Mouse (Mus musculus): ENCODE measurements around the gene Mrgprd. TPM values are rescaled to one million over a fixed set of nuclear protein-coding genes. Genes with fewer than 3 reads are reported as not detected.

The Mrgprd gene
- total RNA-seq, 2 experiments from 2014 or later, result not detected

GRCm38 (mm10) chr7:145337889-145338288 is 23.3 kb downstream of the Mrgprd start:
- no peak for DNase-seq
- intact Hi-C loops (cut with DNase I), result no loop called here

- intact Hi-C loops (cut with DNase I), result no loop called here
- peak in 1 of 2 experiments; percentile 8 for DNase-seq
Observed at GRCm38 (mm10) chr7:145340248-145340904, 25.7 kb downstream of the Mrgprd start.

Other genes starting within 250 kb of the Mrgprd start
- gene 1810010D01Rik, start 106.7 kb upstream of the Mrgprd start, total RNA-seq (2021), result not detected
- 1 to 10 TPM; 5.5 to 7.6 TPM for gene Tpcn2, start 30.8 kb upstream of the Mrgprd start, total RNA-seq (2021)
- 1 to 10 TPM; 7.1 to 8.0 TPM for gene Mrgprf, start 14.0 kb upstream of the Mrgprd start, total RNA-seq (2021)